Mouse (Mus musculus): ENCODE data around the gene Plekhd1. TPM values are rescaled to one million over a fixed set of nuclear protein-coding genes. Genes with fewer than 3 reads are reported as not detected.

Gene Plekhd1
- polyA plus RNA-seq, 1 experiment from 2014 or later = not detected

GRCm38 (mm10) chr12:80689696-80690095 is 2.7 kb upstream of the Plekhd1 start:
- Histone ChIP-seq H3K27ac (replicated peaks; ENCODE audit: low read depth, low read length) (no peak overlapping the region), H3K4me3 (ENCODE audit: low read depth, low read length) (no peak overlapping the region), H3K9me3 (ENCODE audit: control insufficient read depth, low read length) (no peaks in the 10 kb centered on the region), H3K4me1 (ENCODE audit: control insufficient read depth, insufficient read depth, low read length) (peaks cover 7% of the 10 kb centered on the region), H3K36me3 (ENCODE audit: control insufficient read depth, insufficient read depth, low read length) (no peaks in the 10 kb centered on the region), H3K9ac (ENCODE audit: low read length) (no peak overlapping the region), H3K4me2 (ENCODE audit: low read depth, severe bottlenecking) (no peak overlapping the region), H3K27me3 (ENCODE audit: control insufficient read depth, insufficient read depth, low read length) (peaks cover 35% of the 10 kb centered on the region)
- DNase-seq (ENCODE audit: low spot score) = no peak
- ATAC-seq (ENCODE audit: insufficient number of reproducible peaks, low FRiP score, low TSS enrichment, low read depth) = no peak
- WGBS = 76% methylated on average over 5 of the region's 5 CpGs

GRCm38 (mm10) chr12:80691671-80692091 is 710 bp upstream of the Plekhd1 start:
- no peaks in the 10 kb centered on the region for H3K36me3 ChIP-seq (ENCODE audit: control insufficient read depth, insufficient read depth, low read length)
- peaks cover 7% of the 10 kb centered on the region for H3K4me1 ChIP-seq (ENCODE audit: control insufficient read depth, insufficient read depth, low read length)
- no peaks in the 10 kb centered on the region for H3K9me3 ChIP-seq (ENCODE audit: control insufficient read depth, low read length)
- H3K9ac ChIP-seq (ENCODE audit: low read length) = no peak overlapping the region
- peak overlapping the region; percentile 51; the same call in 1 of the 2 replicates for H3K4me2 ChIP-seq (ENCODE audit: low read depth, severe bottlenecking)
- peak; percentile 26 for DNase-seq (ENCODE audit: low spot score)
- H3K27ac ChIP-seq (replicated peaks; ENCODE audit: low read depth, low read length) = no peak overlapping the region
- peaks cover 39% of the 10 kb centered on the region for H3K27me3 ChIP-seq (ENCODE audit: control insufficient read depth, insufficient read depth, low read length)
- no peak for ATAC-seq (ENCODE audit: insufficient number of reproducible peaks, low FRiP score, low TSS enrichment, low read depth)
- H3K4me3 ChIP-seq (ENCODE audit: low read depth, low read length) = 0 out of 2 replicates have a peak overlapping the region, but pooled peaks have one; percentile 34
- WGBS = 12% methylated on average over 12 of the region's 12 CpGs

GRCm38 (mm10) chr12:80693700-80694099 is 1.3 kb downstream of the Plekhd1 start:
- ATAC-seq (ENCODE audit: insufficient number of reproducible peaks, low FRiP score, low TSS enrichment, low read depth) = no peak
- no peak overlapping the region for H3K4me2 ChIP-seq (ENCODE audit: low read depth, severe bottlenecking)
- 44% methylated on average over 2 of the region's 2 CpGs for WGBS
- peaks cover 7% of the 10 kb centered on the region for H3K4me1 ChIP-seq (ENCODE audit: control insufficient read depth, insufficient read depth, low read length)
- H3K4me3 ChIP-seq (ENCODE audit: low read depth, low read length) = no peak overlapping the region
- peaks cover 39% of the 10 kb centered on the region for H3K27me3 ChIP-seq (ENCODE audit: control insufficient read depth, insufficient read depth, low read length)
- H3K9ac ChIP-seq (ENCODE audit: low read length) = no peak overlapping the region
- H3K36me3 ChIP-seq (ENCODE audit: control insufficient read depth, insufficient read depth, low read length) = no peaks in the 10 kb centered on the region
- no peak overlapping the region for H3K27ac ChIP-seq (replicated peaks; ENCODE audit: low read depth, low read length)
- DNase-seq (ENCODE audit: low spot score) = no peak
- H3K9me3 ChIP-seq (ENCODE audit: control insufficient read depth, low read length) = no peaks in the 10 kb centered on the region

- WGBS = 71% methylated on average over 3 of the region's 3 CpGs
- H3K4me3 ChIP-seq (ENCODE audit: low read depth, low read length) = no peak overlapping the region
- H3K9me3 ChIP-seq (ENCODE audit: control insufficient read depth, low read length) = no peaks in the 10 kb centered on the region
- no peak overlapping the region for H3K9ac ChIP-seq (ENCODE audit: low read length)
- peaks cover 7% of the 10 kb centered on the region for H3K4me1 ChIP-seq (ENCODE audit: control insufficient read depth, insufficient read depth, low read length)
- ATAC-seq (ENCODE audit: insufficient number of reproducible peaks, low FRiP score, low TSS enrichment, low read depth) = no peak
- no peaks in the 10 kb centered on the region for H3K36me3 ChIP-seq (ENCODE audit: control insufficient read depth, insufficient read depth, low read length)
- H3K4me2 ChIP-seq (ENCODE audit: low read depth, severe bottlenecking) = no peak overlapping the region
- no peak for DNase-seq (ENCODE audit: low spot score)
- H3K27me3 ChIP-seq (ENCODE audit: control insufficient read depth, insufficient read depth, low read length) = peaks cover 39% of the 10 kb centered on the region
- no peak overlapping the region for H3K27ac ChIP-seq (replicated peaks; ENCODE audit: low read depth, low read length)
These were observed 2.6 kb downstream of the Plekhd1 start for GRCm38 (mm10) chr12:80695004-80695403.

GRCm38 (mm10) chr12:80698526-80699143 is 6.2 kb downstream of the Plekhd1 start:
- H3K4me2 ChIP-seq (ENCODE audit: low read depth, severe bottlenecking) = no peak overlapping the region
- H3K9ac ChIP-seq (ENCODE audit: low read length) = no peak overlapping the region
- no peak overlapping the region for H3K4me3 ChIP-seq (ENCODE audit: low read depth, low read length)
- H3K4me1 ChIP-seq (ENCODE audit: control insufficient read depth, insufficient read depth, low read length) = no peaks in the 10 kb centered on the region
- H3K27ac ChIP-seq (replicated peaks; ENCODE audit: low read depth, low read length) = no peak overlapping the region
- no peaks in the 10 kb centered on the region for H3K9me3 ChIP-seq (ENCODE audit: control insufficient read depth, low read length)
- peaks cover 9% of the 10 kb centered on the region for H3K27me3 ChIP-seq (ENCODE audit: control insufficient read depth, insufficient read depth, low read length)
- WGBS = 84% methylated on average over 5 of the region's 5 CpGs
- DNase-seq (ENCODE audit: low spot score) (no peak), ATAC-seq (ENCODE audit: insufficient number of reproducible peaks, low FRiP score, low TSS enrichment, low read depth) (no peak)
- no peaks in the 10 kb centered on the region for H3K36me3 ChIP-seq (ENCODE audit: control insufficient read depth, insufficient read depth, low read length)

GRCm38 (mm10) chr12:80699144-80699531 is 6.7 kb downstream of the Plekhd1 start:
- H3K4me2 ChIP-seq (ENCODE audit: low read depth, severe bottlenecking) = no peak overlapping the region
- ATAC-seq (ENCODE audit: insufficient number of reproducible peaks, low FRiP score, low TSS enrichment, low read depth) = no peak

GRCm38 (mm10) chr12:80701332-80701731 is 8.9 kb downstream of the Plekhd1 start:
- Histone ChIP-seq H3K4me2 (ENCODE audit: low read depth, severe bottlenecking) (no peak overlapping the region), H3K9ac (ENCODE audit: low read length) (no peak overlapping the region), H3K4me1 (ENCODE audit: control insufficient read depth, insufficient read depth, low read length) (no peaks in the 10 kb centered on the region), H3K9me3 (ENCODE audit: control insufficient read depth, low read length) (no peaks in the 10 kb centered on the region), H3K27me3 (ENCODE audit: control insufficient read depth, insufficient read depth, low read length) (no peaks in the 10 kb centered on the region), H3K27ac (replicated peaks; ENCODE audit: low read depth, low read length) (no peak overlapping the region), H3K4me3 (ENCODE audit: low read depth, low read length) (no peak overlapping the region), H3K36me3 (ENCODE audit: control insufficient read depth, insufficient read depth, low read length) (no peaks in the 10 kb centered on the region)
- WGBS = 80% methylated on average over 7 of the region's 7 CpGs
- ATAC-seq (ENCODE audit: insufficient number of reproducible peaks, low FRiP score, low TSS enrichment, low read depth) (no peak), DNase-seq (ENCODE audit: low spot score) (no peak)

More at GRCm38 (mm10) chr12:80699144-80699531, 6.7 kb downstream of the Plekhd1 start:
- H3K4me3 ChIP-seq (ENCODE audit: low read depth, low read length) = no peak overlapping the region
- H3K27ac ChIP-seq (replicated peaks; ENCODE audit: low read depth, low read length) = no peak overlapping the region
- peaks cover 6% of the 10 kb centered on the region; the same call in 1 of the 2 replicates for H3K27me3 ChIP-seq (ENCODE audit: control insufficient read depth, insufficient read depth, low read length)
- no peaks in the 10 kb centered on the region for H3K9me3 ChIP-seq (ENCODE audit: control insufficient read depth, low read length)
- DNase-seq (ENCODE audit: low spot score) = no peak
- 58% methylated on average over 2 of the region's 2 CpGs for WGBS
- no peaks in the 10 kb centered on the region for H3K36me3 ChIP-seq (ENCODE audit: control insufficient read depth, insufficient read depth, low read length)
- no peaks in the 10 kb centered on the region for H3K4me1 ChIP-seq (ENCODE audit: control insufficient read depth, insufficient read depth, low read length)
- H3K9ac ChIP-seq (ENCODE audit: low read length) = no peak overlapping the region

GRCm38 (mm10) chr12:80706208-80706914 is 14.0 kb downstream of the Plekhd1 start:
- Histone ChIP-seq H3K4me2 (ENCODE audit: low read depth, severe bottlenecking) (no peak overlapping the region), H3K9me3 (ENCODE audit: control insufficient read depth, low read length) (no peaks in the 10 kb centered on the region), H3K4me1 (ENCODE audit: control insufficient read depth, insufficient read depth, low read length) (no peaks in the 10 kb centered on the region), H3K36me3 (ENCODE audit: control insufficient read depth, insufficient read depth, low read length) (no peaks in the 10 kb centered on the region), H3K9ac (ENCODE audit: low read length) (no peak overlapping the region), H3K4me3 (ENCODE audit: low read depth, low read length) (no peak overlapping the region), H3K27me3 (ENCODE audit: control insufficient read depth, insufficient read depth, low read length) (no peaks in the 10 kb centered on the region), H3K27ac (replicated peaks; ENCODE audit: low read depth, low read length) (no peak overlapping the region)
- ATAC-seq (ENCODE audit: insufficient number of reproducible peaks, low FRiP score, low TSS enrichment, low read depth) = no peak
- no peak for DNase-seq (ENCODE audit: low spot score)
- 49% methylated on average over 11 of the region's 11 CpGs for WGBS
